Mouse (Mus musculus): ENCODE measurements around the gene Rbfox3.

GRCm38 (mm10) chr11:118538008-118538407 lies 373.4 kb downstream of the Rbfox3 start:
- TF ChIP-seq GATA1 (IDR thresholded peaks at IDR 0.05; ENCODE audit: borderline replicate concordance, low read length) (no peak), FLI1 (IDR thresholded peaks at IDR 0.05; ENCODE audit: low read length) (no peak)
